Mouse (Mus musculus) CH12.LX (cell line): ENCODE data around the gene Prkd3.

Experiments
- CTCF ChIP-seq, 2 experiments: IDR thresholded peaks in 1 of 2; conservative IDR thresholded peaks in 1 of 2; 2 replicates each; pipeline ENCODE4 v1.5.1; 2011 to 2012; ENCODE audit warnings: low read depth in 2 of 2, low read length in 2 of 2, improper control_type of control experiment in 1 of 2, inconsistent platforms in 1 of 2, mild to moderate bottlenecking in 1 of 2, moderate library complexity in 1 of 2
- HCFC1 ChIP-seq: IDR thresholded peaks from 2 replicates; pipeline ENCODE4 v1.6.1; 2012; ENCODE audit warnings: low read depth, mild to moderate bottlenecking, inconsistent platforms, low read length, improper control_type of control experiment
- ZNF384 ChIP-seq: IDR thresholded peaks from 2 replicates; pipeline ENCODE4 v1.6.1; 2012; ENCODE audit warnings: low read depth, low read length, improper control_type of control experiment, inconsistent platforms

DNA sequence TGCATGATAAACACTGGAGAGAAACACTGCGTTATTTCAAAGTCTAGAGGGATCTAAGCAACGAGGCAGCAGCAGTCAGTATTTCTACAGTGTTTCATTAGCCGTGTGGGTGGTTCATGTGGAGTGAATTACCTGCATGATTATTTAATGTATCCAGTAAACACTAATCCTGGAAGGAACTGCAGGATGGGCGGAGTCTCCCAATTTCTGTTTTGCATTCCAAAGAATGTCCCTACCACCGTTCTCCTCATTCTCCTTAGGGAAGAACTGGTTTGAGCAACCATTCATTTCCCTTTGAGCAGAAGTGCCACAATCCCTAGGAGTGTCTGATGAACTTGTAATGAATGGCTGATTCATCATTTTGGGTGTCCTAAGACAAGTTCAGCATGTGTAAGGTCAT, 39.6 kb upstream of the Prkd3 start:
- no peak for TF ChIP-seq CTCF (conservative IDR thresholded peaks at IDR 0.05 in 1 of 2, IDR thresholded peaks at IDR 0.05 in 1 of 2; ENCODE audit: low read depth in 2 of 2, low read length in 2 of 2)
- TF ChIP-seq HCFC1, result no peak
- no peak for TF ChIP-seq ZNF384
